Mouse (Mus musculus) liver, embryonic 14.5 days (tissue): ENCODE measurements at regions not wholly inside any gene's neighbourhood (a gene's known extent, or its start where the extent isn't known, plus 50 kb on each side); places are given as distances from the start of the nearest gene placed in this dataset.

Experiments used
- CTCF ChIP-seq: IDR thresholded peaks from 2 replicates; pipeline ENCODE4 v1.5.1; 2016; ENCODE audit warnings: antibody characterized with exemption, low read depth, control low read depth
- EP300 ChIP-seq: IDR thresholded peaks from 2 replicates; pipeline ENCODE4 v1.6.1; 2016; ENCODE audit warnings: antibody characterized with exemption, low read depth

DNA sequence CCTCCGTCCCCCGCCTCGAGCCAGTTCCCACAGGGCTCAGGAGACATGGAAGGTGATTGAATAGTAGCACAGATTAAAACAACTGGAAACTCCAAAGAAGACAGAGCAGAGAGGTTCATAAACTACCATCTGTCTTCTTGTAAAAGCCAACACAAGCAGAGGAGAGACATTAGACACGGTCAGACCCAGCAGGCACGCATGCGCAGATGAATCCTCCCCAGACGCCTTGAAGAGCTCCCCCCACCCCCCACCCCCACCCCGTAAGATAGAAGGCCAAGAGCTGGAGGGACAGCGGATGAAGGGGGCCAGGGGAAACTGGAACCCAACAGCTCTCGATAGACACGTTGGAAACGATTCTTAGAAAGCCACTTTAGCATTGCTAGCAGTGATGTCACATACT, 101.2 kb downstream of the Cdc5l start:
- TF ChIP-seq EP300 (no peak), CTCF (no peak)
